Mouse (Mus musculus): ENCODE measurements around the gene Carns1.

GRCm38 (mm10) chr19:4150567-4151487 is 24.5 kb downstream of the Carns1 start:
- TF ChIP-seq CTCF (IDR thresholded peaks at IDR 0.05; ENCODE audit: extremely low read depth, insufficient read length, insufficient replicate concordance, low read depth, low read length) (no peak), POLR2A (IDR thresholded peaks at IDR 0.05; ENCODE audit: low read depth, low read length) (no peak)
